Mouse (Mus musculus): Measurements from ENCODE around the gene Ttll8.

Ttll8 gene

GRCm38 (mm10) chr15:88921131-88921991 lies 32.9 kb downstream of the Ttll8 start:
- DNase-seq (ENCODE audit: low spot score), result peak; percentile 79

GRCm38 (mm10) chr15:88920065-88920464 lies 34.2 kb downstream of the Ttll8 start:
- no peak for DNase-seq (ENCODE audit: low spot score)

GRCm38 (mm10) chr15:88919328-88919727 lies 34.9 kb downstream of the Ttll8 start:
- peak; percentile 24 for DNase-seq (ENCODE audit: low spot score)

- DNase-seq (ENCODE audit: low spot score), result no peak
These were observed 37.1 kb downstream of the Ttll8 start for GRCm38 (mm10) chr15:88917126-88917525.

GRCm38 (mm10) chr15:88916366-88916765 lies 37.9 kb downstream of the Ttll8 start:
- no peak for DNase-seq (ENCODE audit: low spot score)

GRCm38 (mm10) chr15:88915046-88915445 lies 39.2 kb downstream of the Ttll8 start:
- DNase-seq (ENCODE audit: low spot score), result no peak

GRCm38 (mm10) chr15:88906347-88906746 lies 47.9 kb downstream of the Ttll8 start:
- no peak for DNase-seq (ENCODE audit: low spot score)

- DNase-seq (ENCODE audit: low spot score), result no peak
These were observed 50.0 kb downstream of the Ttll8 start for GRCm38 (mm10) chr15:88904056-88904811.

GRCm38 (mm10) chr15:88903086-88903485 lies 51.1 kb downstream of the Ttll8 start:
- DNase-seq (ENCODE audit: low spot score), result no peak

GRCm38 (mm10) chr15:88902200-88902875 lies 51.9 kb downstream of the Ttll8 start:
- peak; percentile 32 for DNase-seq (ENCODE audit: low spot score)

GRCm38 (mm10) chr15:88896341-88896980 lies 57.8 kb downstream of the Ttll8 start:
- no peak for DNase-seq (ENCODE audit: low spot score)

- no peak for DNase-seq (ENCODE audit: low spot score)
These were observed 58.3 kb downstream of the Ttll8 start for GRCm38 (mm10) chr15:88895891-88896290.

GRCm38 (mm10) chr15:88895119-88895518 lies 59.1 kb downstream of the Ttll8 start:
- DNase-seq (ENCODE audit: low spot score), result no peak

- DNase-seq (ENCODE audit: low spot score), result no peak
These were observed 61.3 kb downstream of the Ttll8 start for GRCm38 (mm10) chr15:88892876-88893275.

- no peak for DNase-seq (ENCODE audit: low spot score)
These were observed 62.0 kb downstream of the Ttll8 start for GRCm38 (mm10) chr15:88892252-88892651.

GRCm38 (mm10) chr15:88891676-88892040 lies 62.6 kb downstream of the Ttll8 start:
- DNase-seq (ENCODE audit: low spot score), result no peak

GRCm38 (mm10) chr15:88890751-88891675 lies 63.2 kb downstream of the Ttll8 start:
- peak; percentile 86 for DNase-seq (ENCODE audit: low spot score)

GRCm38 (mm10) chr15:88889994-88890393 lies 64.2 kb downstream of the Ttll8 start:
- DNase-seq (ENCODE audit: low spot score), result no peak

- no peak for DNase-seq (ENCODE audit: low spot score)
These were observed 65.2 kb downstream of the Ttll8 start for GRCm38 (mm10) chr15:88889032-88889431.

- DNase-seq (ENCODE audit: low spot score), result no peak
These were observed 68.8 kb downstream of the Ttll8 start for GRCm38 (mm10) chr15:88885376-88885775.

- no peak for DNase-seq (ENCODE audit: low spot score)
These were observed 70.9 kb downstream of the Ttll8 start for GRCm38 (mm10) chr15:88883342-88883741.
